Mouse (Mus musculus): Measurements from ENCODE around the gene Cldnd2. TPM values are rescaled to one million over a fixed set of nuclear protein-coding genes. Genes with fewer than 3 reads are reported as not detected.

Gene Cldnd2
- polyA plus RNA-seq, 1 experiment, result not detected

GRCm38 (mm10) chr7:43463976-43464375 lies 23.4 kb downstream of the Cldnd2 start:
- Histone ChIP-seq H3K4me1 (peaks cover 45% of the 10 kb centered on the region), H3K36me3 (replicated peaks; ENCODE audit: low read length) (peaks cover 17% of the 10 kb centered on the region), H3K27me3 (replicated peaks) (peaks cover 11% of the 10 kb centered on the region), H3K9me3 (no peaks in the 10 kb centered on the region), H3K4me3 (replicated peaks) (no peak overlapping the region)
- no peak for TF ChIP-seq FLI1 (IDR thresholded peaks at IDR 0.05; ENCODE audit: low read length)
- no peak for TF ChIP-seq GATA1 (IDR thresholded peaks at IDR 0.05; ENCODE audit: borderline replicate concordance, low read length)

GRCm38 (mm10) chr7:43464864-43465343 lies 24.3 kb downstream of the Cldnd2 start:
- Histone ChIP-seq H3K4me1 (peaks cover 42% of the 10 kb centered on the region), H3K36me3 (replicated peaks; ENCODE audit: low read length) (peaks cover 19% of the 10 kb centered on the region), H3K27me3 (replicated peaks) (peaks cover 11% of the 10 kb centered on the region), H3K9me3 (no peaks in the 10 kb centered on the region), H3K4me3 (replicated peaks) (peak overlapping the region; percentile 96)
- no peak for TF ChIP-seq FLI1 (IDR thresholded peaks at IDR 0.05; ENCODE audit: low read length)
- TF ChIP-seq GATA1 (IDR thresholded peaks at IDR 0.05; ENCODE audit: borderline replicate concordance, low read length), result no peak

DNA sequence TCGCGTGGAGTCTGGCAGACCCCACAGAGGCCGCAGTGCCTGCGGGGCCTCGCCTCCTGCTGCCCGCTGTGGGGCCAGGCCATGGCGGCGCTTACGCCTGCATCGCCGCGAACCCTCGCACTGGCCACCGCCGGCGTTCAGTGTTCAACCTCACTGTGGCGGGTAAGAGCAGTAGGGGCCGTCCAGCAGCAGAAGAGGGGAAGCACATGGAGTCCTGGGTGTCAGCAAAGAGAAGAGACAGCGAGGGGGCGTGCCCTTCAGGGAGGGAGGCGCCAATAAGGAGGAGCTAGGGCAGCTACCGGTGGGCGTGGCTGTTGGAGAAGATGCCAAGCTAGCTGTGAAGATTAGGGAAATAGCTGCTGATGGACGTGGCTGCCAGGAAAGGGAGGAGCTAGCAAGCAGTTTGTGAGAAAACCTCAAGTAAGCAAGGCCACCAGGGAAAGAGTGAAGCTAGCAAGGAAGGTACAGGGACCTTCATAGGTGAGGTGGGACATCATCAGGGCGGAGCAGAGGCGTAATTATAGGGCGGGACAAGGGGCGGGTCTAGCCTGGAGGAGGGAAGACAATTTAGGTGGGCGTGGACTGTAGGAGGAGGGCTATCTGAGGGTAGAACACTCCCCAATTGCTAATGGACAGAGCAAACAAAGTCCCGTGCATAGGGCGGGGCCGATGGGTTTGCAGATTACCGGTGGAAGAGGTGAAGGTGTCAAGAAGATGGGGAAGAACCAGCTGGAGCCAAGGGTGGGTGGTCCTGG lies 24.9 kb downstream of the Cldnd2 start:
- Histone ChIP-seq H3K9me3 (no peaks in the 10 kb centered on the region), H3K27me3 (replicated peaks) (peaks cover 11% of the 10 kb centered on the region), H3K36me3 (replicated peaks; ENCODE audit: low read length) (peaks cover 19% of the 10 kb centered on the region), H3K4me1 (peaks cover 39% of the 10 kb centered on the region), H3K4me3 (replicated peaks) (peak overlapping the region; percentile 96)
- TF ChIP-seq FLI1 (IDR thresholded peaks at IDR 0.05; ENCODE audit: low read length) (no peak), GATA1 (IDR thresholded peaks at IDR 0.05; ENCODE audit: borderline replicate concordance, low read length) (no peak)

DNA sequence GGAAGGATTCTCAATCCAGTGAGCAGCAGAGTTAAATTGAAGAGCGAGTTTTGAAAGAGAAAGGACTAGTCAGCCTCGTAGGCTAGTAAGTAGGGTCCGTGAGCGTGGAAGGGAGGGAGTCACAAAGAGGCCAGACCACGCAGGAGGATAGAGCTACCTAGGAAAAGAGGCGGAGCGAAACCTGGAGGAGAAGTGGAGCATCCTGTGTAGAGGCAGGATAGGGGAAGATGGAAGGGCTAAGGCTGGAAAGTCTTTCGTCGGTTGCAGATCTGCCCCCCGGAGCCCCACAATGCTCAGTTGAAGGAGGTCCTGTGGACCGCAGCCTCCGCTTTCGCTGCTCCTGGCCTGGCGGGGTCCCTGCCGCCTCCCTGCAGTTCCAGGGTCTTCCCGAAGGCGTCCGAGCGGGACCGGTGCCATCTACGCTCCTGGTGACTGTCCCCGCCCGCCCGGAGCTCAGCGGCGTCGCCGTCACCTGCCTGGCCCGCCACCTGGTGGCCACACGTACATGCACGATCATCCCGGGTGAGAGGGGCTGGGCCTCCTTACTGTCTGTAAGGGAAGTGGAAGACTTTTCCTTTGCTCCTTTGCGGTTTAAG lies 25.6 kb downstream of the Cldnd2 start:
- TF ChIP-seq GATA1 (IDR thresholded peaks at IDR 0.05; ENCODE audit: borderline replicate concordance, low read length), result no peak
- TF ChIP-seq FLI1 (IDR thresholded peaks at IDR 0.05; ENCODE audit: low read length), result no peak
- Histone ChIP-seq H3K9me3 (no peaks in the 10 kb centered on the region), H3K4me1 (peaks cover 37% of the 10 kb centered on the region), H3K36me3 (replicated peaks; ENCODE audit: low read length) (peaks cover 26% of the 10 kb centered on the region), H3K27me3 (replicated peaks) (peaks cover 11% of the 10 kb centered on the region), H3K4me3 (replicated peaks) (peak overlapping the region; percentile 96)

GRCm38 (mm10) chr7:43470373-43470772 lies 29.8 kb downstream of the Cldnd2 start:
- Histone ChIP-seq H3K27me3 (replicated peaks) (peaks cover 24% of the 10 kb centered on the region), H3K36me3 (replicated peaks; ENCODE audit: low read length) (peaks cover 31% of the 10 kb centered on the region), H3K4me3 (replicated peaks) (no peak overlapping the region), H3K4me1 (peaks cover 15% of the 10 kb centered on the region), H3K9me3 (no peaks in the 10 kb centered on the region)
- no peak for TF ChIP-seq FLI1 (IDR thresholded peaks at IDR 0.05; ENCODE audit: low read length)
- no peak for TF ChIP-seq GATA1 (IDR thresholded peaks at IDR 0.05; ENCODE audit: borderline replicate concordance, low read length)

- TF ChIP-seq GATA1 (IDR thresholded peaks at IDR 0.05; ENCODE audit: borderline replicate concordance, low read length) (no peak), FLI1 (IDR thresholded peaks at IDR 0.05; ENCODE audit: low read length) (no peak)
- Histone ChIP-seq H3K27me3 (replicated peaks) (peaks cover 67% of the 10 kb centered on the region), H3K9me3 (no peaks in the 10 kb centered on the region), H3K4me1 (peaks cover 16% of the 10 kb centered on the region), H3K36me3 (replicated peaks; ENCODE audit: low read length) (peaks cover 10% of the 10 kb centered on the region), H3K4me3 (replicated peaks) (peak overlapping the region; percentile 56)
Observed at GRCm38 (mm10) chr7:43475706-43476105, 35.1 kb downstream of the Cldnd2 start.

GRCm38 (mm10) chr7:43476376-43476775 lies 35.8 kb downstream of the Cldnd2 start:
- TF ChIP-seq FLI1 (IDR thresholded peaks at IDR 0.05; ENCODE audit: low read length), result no peak
- no peak for TF ChIP-seq GATA1 (IDR thresholded peaks at IDR 0.05; ENCODE audit: borderline replicate concordance, low read length)
- Histone ChIP-seq H3K4me3 (replicated peaks) (no peak overlapping the region), H3K36me3 (replicated peaks; ENCODE audit: low read length) (peaks cover 3% of the 10 kb centered on the region), H3K27me3 (replicated peaks) (peaks cover 67% of the 10 kb centered on the region), H3K9me3 (no peaks in the 10 kb centered on the region), H3K4me1 (peaks cover 16% of the 10 kb centered on the region)

DNA sequence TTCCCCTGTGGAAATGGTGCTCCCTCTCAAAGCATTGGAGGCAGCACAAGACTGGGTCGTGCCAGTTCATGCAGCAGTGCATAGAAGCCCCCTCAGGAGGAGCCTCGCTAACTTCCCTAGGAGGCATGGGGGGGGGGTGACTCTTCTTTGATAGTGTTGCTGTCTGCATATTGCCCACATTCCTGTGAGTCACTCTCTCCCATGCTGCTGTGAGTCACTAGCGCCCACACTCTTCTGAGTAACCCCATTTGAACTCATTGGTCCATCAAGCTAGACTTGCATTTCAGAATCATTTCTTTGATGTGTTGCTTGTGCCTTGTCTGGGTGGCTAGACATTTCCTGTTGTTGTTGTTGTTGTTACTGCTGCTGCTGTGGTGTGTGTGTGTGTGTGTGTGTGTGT lies 40.6 kb downstream of the Cldnd2 start:
- Histone ChIP-seq H3K36me3 (replicated peaks; ENCODE audit: low read length) (no peaks in the 10 kb centered on the region), H3K27me3 (replicated peaks) (peaks cover 48% of the 10 kb centered on the region), H3K4me1 (peaks cover 9% of the 10 kb centered on the region; the same call in 1 of the 2 replicates), H3K9me3 (no peaks in the 10 kb centered on the region), H3K4me3 (replicated peaks) (no peak overlapping the region)
- TF ChIP-seq FLI1 (IDR thresholded peaks at IDR 0.05; ENCODE audit: low read length) (no peak), GATA1 (IDR thresholded peaks at IDR 0.05; ENCODE audit: borderline replicate concordance, low read length) (no peak)

DNA sequence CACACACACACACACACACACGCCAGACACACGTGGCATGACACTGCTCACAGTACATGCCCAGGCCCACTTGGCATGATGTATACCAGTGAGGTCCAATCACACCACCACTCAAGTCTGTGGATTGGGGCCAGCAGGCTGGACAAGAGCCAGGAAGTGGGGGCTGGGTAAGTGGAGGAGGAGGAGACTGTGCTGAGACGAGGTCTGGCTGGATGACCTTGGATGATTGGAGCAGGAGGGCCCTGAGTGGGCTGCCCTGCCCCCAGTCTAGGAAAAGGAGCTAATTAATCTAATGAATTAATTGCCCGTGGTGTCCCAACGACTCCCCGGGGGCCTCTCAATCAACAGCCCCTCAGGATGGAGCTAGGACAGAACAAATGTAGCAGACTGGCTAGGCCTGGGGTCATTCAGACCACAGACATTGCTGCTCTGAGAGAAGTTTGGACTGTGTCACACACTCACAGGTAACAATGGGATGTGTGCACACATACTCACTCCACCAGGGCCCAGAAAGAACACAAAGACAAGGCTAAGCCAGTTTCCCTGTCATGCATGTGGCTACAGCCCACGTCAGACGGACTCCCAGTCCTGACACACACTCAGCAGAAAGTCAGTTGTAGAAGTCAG lies 41.6 kb downstream of the Cldnd2 start:
- Histone ChIP-seq H3K36me3 (replicated peaks; ENCODE audit: low read length) (no peaks in the 10 kb centered on the region), H3K9me3 (no peaks in the 10 kb centered on the region), H3K4me1 (peaks cover 4% of the 10 kb centered on the region; the same call in 1 of the 2 replicates), H3K4me3 (replicated peaks) (no peak overlapping the region), H3K27me3 (replicated peaks) (peaks cover 41% of the 10 kb centered on the region)
- TF ChIP-seq FLI1 (IDR thresholded peaks at IDR 0.05; ENCODE audit: low read length) (no peak), GATA1 (IDR thresholded peaks at IDR 0.05; ENCODE audit: borderline replicate concordance, low read length) (no peak)

DNA sequence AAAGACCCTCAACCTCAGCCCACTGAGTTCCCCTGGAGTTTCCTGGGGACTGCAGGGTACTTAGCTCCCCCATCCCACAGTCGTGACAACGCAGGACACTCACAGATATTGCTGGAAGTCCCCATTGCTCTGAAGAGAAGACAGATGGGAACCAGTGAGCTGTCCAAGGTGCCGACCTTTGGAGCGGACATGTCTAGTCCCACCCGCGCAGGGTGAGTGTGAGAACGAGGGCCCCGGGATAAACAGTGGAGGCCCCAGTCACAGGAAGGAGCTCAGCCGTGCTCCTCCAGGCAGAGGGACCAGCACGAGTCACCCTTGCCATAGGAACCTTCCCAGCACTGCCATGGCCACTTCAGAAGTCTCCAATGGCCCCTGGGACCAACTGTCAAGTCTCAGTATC lies 42.7 kb downstream of the Cldnd2 start:
- Histone ChIP-seq H3K27me3 (replicated peaks) (peaks cover 40% of the 10 kb centered on the region), H3K4me3 (replicated peaks) (no peak overlapping the region), H3K4me1 (peaks cover 4% of the 10 kb centered on the region; the same call in 1 of the 2 replicates), H3K36me3 (replicated peaks; ENCODE audit: low read length) (no peaks in the 10 kb centered on the region), H3K9me3 (no peaks in the 10 kb centered on the region)
- TF ChIP-seq GATA1 (IDR thresholded peaks at IDR 0.05; ENCODE audit: borderline replicate concordance, low read length) (no peak), FLI1 (IDR thresholded peaks at IDR 0.05; ENCODE audit: low read length) (no peak)
